Mouse (Mus musculus): ENCODE measurements at regions not wholly inside any gene's neighbourhood (a gene's known extent, or its start where the extent isn't known, plus 50 kb on each side); places are given as distances from the start of the nearest gene placed in this dataset.
"Not testable (repeated sequence)": the region's sequence is repeated elsewhere in the genome, so short reads cannot be mapped to it uniquely, and the experiment has no call there.

GRCm38 (mm10) chr7:73688451-73688850, 51.7 kb upstream of the Fam174b start:
- DNase-seq: no peak

DNA sequence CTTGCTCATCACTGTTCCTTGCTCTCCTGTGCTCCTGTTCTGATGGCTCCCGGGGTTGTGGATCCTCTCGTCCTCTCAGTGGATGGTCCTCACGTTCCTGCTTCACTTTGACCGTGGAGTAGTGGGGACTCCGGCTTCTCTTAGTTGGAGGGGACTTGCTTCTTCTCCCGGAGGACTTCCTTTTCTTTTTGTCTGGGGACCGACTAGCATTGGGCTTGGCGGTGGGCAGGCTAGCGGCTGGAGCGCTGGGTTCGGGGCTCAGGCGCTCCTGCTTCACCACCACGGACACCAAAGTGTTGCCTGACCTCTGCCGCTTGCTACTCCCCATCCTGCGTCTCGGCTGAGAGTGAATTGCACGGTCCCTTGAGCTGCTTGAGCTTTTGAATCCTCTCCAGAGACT, 53.9 kb upstream of the Fam174b start:
- not testable (repeated sequence) for DNase-seq

DNA sequence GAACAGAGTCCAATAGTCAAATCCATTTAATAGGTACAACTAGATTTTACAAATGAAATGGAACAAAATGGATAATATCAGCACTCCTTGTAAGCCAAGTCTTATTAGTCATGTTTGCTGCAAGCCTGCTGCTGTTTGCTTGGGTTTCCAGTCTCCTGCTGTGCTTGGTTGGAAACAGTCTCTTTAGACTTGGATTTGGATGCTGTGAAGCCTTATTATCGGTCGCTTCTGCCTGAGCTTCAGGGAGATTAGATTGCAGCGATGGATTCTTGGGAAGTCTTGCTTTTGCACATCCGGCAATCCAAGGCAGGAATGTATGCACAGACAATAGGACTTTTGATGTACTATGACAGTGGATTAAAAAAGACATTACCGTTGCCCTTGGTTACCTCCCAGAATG, 57.3 kb upstream of the Fam174b start:
- DNase-seq: no peak

DNA sequence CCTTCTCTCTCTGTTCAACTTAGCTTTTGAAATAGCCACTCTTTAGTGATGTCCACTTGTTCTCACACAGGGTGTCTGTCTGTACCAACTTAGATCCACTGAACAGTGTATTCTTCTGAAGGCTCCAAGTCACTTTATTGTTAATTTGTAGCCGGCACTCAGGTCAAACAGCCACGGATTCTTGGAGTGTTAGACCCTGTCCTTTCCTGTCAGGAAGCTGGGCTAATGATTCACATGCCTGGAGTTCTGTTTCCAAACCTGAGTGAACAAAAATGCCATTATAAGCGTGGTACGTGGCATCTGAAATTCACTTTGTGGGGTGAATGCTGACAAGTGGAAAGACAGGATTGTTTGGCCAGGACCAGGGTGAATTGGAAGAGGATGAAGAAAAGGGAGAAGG, 69.5 kb upstream of the Fam174b start:
- no peak for DNase-seq

DNA sequence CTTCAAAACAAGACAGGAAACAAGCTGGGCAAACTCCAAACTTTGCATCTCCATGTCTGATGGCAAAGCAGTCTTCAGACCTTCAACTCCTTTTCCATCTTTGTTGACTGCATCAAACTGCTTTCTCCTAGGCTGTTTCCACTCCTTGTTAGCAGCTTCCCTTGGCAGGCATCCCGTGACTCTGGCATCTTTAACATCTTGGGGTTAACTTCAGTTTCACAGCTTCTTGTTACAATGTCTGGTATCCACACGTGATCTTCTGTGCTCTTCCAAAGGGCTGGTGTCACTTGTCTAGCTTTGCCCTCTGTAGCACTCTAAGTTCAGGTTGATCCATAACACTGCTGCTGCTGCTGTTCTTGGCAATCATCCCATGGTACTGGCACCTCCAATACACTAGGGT, 71.3 kb upstream of the Fam174b start:
- DNase-seq: no peak

DNA sequence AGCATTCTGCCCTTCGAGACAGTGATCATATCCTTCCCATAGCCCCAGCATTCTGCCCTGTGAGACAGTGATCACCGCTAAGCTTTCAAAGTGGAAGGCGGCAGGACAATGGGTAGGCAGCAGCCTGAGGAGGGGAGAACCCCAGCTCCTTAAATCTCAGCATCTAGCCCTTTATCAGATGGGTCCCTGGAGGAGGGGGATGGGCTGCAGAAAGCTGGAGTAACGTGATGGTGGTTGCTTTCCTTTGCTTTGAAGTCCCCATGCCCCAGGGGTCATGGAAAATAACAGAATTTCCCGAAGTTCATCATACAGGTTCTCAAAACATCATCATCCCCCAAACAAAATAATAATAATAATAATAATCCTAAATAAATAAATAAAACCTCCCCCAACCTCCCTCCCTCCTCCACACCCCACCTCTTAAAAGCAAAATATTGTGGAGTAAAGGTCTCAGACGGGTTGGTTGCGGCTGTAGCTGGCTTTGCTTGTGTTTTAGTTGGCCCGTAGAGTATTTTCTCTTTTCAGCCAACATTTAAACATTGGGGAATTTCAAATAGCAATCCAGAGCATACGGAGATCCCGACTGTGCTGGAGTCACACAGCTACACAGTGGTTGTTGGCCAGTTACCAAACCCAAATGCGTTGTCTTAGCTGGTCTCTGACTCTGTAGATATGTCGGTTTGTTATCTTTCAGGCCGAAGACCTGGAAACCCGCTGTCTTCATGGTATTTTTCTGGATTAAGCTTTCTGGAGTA, 73.0 kb upstream of the Fam174b start:
- DNase-seq: no peak

- no peak for DNase-seq
Observed at GRCm38 (mm10) chr7:73664962-73665361, 75.1 kb upstream of the Fam174b start.

GRCm38 (mm10) chr7:73662536-73662935, 77.6 kb upstream of the Fam174b start:
- DNase-seq: no peak

GRCm38 (mm10) chr7:73661901-73662300, 78.2 kb upstream of the Fam174b start:
- no peak for DNase-seq

DNA sequence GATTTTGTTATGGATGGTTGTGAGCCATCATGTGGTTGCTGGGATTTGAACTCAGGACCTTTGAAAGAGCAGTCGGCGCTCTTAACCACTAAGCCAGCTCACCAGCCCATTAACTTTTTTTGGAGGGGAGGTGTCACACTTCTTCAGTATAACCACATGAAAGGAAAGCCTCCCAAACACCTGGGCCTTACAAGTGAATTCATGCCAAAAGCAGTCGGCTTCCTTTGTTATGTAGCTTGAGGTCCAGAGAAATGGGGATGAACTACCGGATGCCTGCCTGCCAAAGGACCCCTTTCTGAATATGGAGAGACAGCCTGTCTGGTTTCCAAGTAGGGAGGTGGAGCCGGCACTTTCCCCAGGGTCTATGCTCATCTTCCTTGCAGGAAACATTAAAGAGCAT, 80.6 kb upstream of the Fam174b start:
- DNase-seq: no peak

- no peak for DNase-seq
Observed at GRCm38 (mm10) chr7:73657283-73657682, 82.8 kb upstream of the Fam174b start.

GRCm38 (mm10) chr7:73656424-73656795, 83.7 kb upstream of the Fam174b start:
- DNase-seq: not testable (repeated sequence)

- DNase-seq: peak in 1 of 2 experiments; percentile 37
Observed at GRCm38 (mm10) chr7:73655787-73656423, 84.2 kb upstream of the Fam174b start.

DNA sequence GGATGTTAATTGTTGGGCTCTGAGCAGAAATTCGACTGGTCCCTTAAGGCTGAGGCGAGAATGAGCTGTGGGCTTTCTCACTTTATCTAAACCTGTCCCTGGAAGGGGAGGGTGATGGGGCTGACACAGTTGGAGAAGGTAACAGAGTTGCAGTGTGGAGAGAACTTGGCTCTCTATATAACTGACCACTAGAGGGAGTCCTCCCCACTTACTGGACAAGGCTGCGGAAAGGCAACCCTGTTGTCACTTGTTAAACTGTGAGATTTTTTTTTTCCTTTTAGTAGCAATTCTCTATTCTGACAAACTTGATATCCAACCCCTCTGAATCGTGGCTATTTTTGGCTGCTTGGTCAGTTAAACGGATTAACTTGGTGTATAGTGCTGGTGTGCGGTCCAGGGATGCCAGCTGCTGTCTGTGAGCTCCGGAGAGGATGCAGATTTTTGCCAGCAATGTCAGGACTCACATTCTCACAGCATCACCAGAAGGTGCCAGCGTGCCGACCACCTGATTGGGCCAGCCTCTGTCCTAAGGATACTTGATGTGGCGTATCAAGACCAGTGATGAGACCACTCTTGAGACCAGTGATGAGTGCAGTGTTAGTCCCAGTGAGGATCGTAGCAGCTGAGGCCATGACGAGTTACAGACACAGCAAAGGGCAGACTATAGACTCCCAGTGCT, 85.8 kb upstream of the Fam174b start:
- DNase-seq: no peak

- no peak for DNase-seq
Observed at GRCm38 (mm10) chr7:73650909-73651308, 89.2 kb upstream of the Fam174b start.

DNA sequence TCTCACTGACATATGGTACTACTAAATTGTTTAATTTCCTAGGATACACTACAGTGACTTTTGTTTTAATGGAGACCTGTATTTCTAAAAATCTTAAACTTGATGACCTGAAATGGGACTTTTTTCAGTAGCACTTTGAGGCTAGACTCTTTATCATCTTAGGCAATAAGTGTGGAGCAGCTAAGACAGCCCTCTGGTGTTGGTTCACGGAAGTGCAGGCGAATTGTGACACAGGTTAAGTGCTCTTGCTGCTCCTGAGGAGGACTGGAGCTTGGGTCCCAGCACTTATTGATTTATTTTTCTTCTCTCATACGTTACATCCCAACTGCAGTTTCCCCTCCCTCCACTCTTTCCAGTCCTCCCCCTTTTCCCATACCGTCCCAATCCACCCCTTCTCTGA, 92.1 kb upstream of the Fam174b start:
- peak; percentile 72 to 89 for DNase-seq

GRCm38 (mm10) chr7:73647140-73647539, 93.0 kb upstream of the Fam174b start:
- DNase-seq: no peak

DNA sequence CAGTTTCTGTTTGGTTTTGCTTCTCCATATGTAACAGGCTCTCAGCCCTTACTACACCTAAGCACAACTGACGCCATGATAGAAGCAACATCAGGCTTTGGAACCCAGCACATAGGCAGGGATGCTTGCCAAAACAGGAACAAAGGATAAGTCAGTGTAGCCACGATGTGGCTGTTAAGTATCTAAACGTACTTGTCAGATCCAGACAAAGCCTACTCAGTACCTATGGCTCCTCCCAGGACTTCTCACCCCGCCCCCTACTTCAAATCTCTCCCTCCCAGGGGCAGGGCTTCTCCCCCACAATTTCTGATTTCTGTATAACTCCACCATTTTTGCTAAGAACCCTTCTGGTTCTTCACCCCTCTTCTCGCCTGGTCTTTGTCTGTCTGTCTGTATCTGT, 93.4 kb upstream of the Fam174b start:
- no peak for DNase-seq

- DNase-seq: no peak
Observed at GRCm38 (mm10) chr7:73644362-73644904, 95.7 kb upstream of the Fam174b start.

- no peak for DNase-seq
Observed at GRCm38 (mm10) chr7:73643993-73644335, 96.1 kb upstream of the Fam174b start.

DNA sequence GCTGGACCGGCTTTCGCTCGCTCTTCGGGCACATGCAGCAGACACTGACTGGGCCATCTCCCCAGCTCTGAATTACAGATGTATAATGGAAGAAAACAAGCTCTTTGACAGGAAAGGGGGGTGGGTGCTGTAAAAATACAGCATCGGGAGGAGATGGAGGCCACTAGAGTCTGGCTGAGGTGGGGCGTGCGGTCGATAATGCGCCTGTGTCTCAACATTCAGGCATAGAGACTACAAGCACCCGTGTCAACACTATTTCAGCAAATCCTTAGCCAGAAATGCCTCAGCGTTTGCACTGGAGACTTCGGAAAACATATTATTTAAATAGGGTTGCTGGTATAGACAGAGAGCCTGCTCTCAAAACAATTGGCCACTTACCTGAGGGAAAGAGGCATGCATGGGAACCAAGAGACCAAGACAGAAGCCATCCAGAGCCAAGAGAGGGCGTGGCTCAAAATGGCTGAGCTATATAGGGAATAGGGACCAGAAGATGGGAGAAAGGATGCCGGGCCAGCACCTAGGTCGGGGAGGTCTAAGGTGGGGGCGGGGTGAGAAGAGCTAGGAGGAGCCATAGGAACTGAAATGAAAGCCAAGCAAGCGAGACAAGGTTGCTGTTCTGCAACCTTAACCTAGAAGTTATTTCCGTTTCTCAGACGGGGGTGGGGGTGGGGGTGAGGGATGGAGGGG, 96.7 kb upstream of the Fam174b start:
- DNase-seq: peak; percentile 41 to 50

GRCm38 (mm10) chr7:73640194-73640593, 98.6 kb upstream of the Chd2 start:
- DNase-seq: no peak

DNA sequence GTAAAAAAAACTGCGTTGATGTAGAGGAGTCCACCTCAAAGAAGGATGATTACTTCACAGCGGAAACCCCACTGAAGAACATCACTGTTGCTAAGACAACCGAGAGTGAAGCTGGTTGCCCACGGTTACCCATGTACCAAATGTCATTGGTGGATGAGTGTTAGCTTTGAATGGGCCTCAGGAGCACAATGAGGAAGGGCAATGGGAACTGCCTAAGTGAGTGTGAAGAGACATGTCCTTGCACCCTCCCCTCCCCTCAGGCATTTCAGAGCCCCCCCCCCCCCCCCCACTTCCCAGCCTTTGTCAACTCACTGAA, 96.1 kb upstream of the Chd2 start:
- no peak for DNase-seq
